Mouse (Mus musculus) stomach, embryonic 16.5 days (tissue): ENCODE results near the gene Crcp. TPM values are rescaled to one million over a fixed set of nuclear protein-coding genes. Genes with fewer than 3 reads are reported as not detected.

Experiments
- ATAC-seq: fragments of 200-750 bp; cut with Nextera tagmentation; 2 replicates; pipeline ENCODE4 v1.8.0; 2017; ENCODE audit warnings: moderate number of reproducible peaks, moderate TSS enrichment; ENCODE audit not compliant: insufficient read depth, low FRiP score
- H3K27ac ChIP-seq: fragments of 300-500 bp; sonication (generic); 2 replicates; pipeline ENCODE4 v1.5.1; 2014; ENCODE audit warnings: low read length
- H3K27me3 ChIP-seq: fragments of 300-500 bp; sonication (generic); 2 replicates; pipeline ENCODE4 v1.6.1; 2014; ENCODE audit warnings: low read length, control low read depth, mixed read lengths; ENCODE audit not compliant: control insufficient read depth, insufficient read depth
- H3K36me3 ChIP-seq: fragments of 300-500 bp; sonication (generic); 2 replicates; pipeline ENCODE4 v1.6.1; 2014; ENCODE audit warnings: low read length; ENCODE audit not compliant: control insufficient read depth, insufficient read depth
- H3K4me1 ChIP-seq: fragments of 300-500 bp; sonication (generic); 2 replicates; pipeline ENCODE4 v1.6.1; 2014; ENCODE audit warnings: low read length, control low read depth, mixed read lengths; ENCODE audit not compliant: control insufficient read depth, insufficient read depth
- H3K4me2 ChIP-seq: fragments of 300-500 bp; sonication (generic); 2 replicates; pipeline ENCODE4 v1.6.1; 2014; ENCODE audit warnings: low read depth, low read length, mixed read lengths
- H3K4me3 ChIP-seq: fragments of 300-500 bp; sonication (generic); replicated peaks from 2 replicates; pipeline ENCODE4 v1.5.1; 2014; ENCODE audit warnings: mild to moderate bottlenecking, low read length
- H3K9ac ChIP-seq: fragments of 300-500 bp; sonication (generic); 2 replicates; pipeline ENCODE4 v1.6.1; 2014; ENCODE audit warnings: low read length
- H3K9me3 ChIP-seq: fragments of 300-500 bp; sonication (generic); replicated peaks from 2 replicates; pipeline ENCODE4 v1.6.1; 2016; ENCODE audit warnings: low read length, control low read depth; ENCODE audit not compliant: control insufficient read depth
- WGBS: fragments of 180-500 bp; shearing (Covaris S2); extraction: QIAGEN DNeasy Blood & Tissue Kit; methylation state at CpG from one replicate; pipeline ENCODE4 v1.1.7; 2014; 5-methylcytosine and 5-hydroxymethylcytosine counted together
- polyA plus RNA-seq: library from polyadenylated mRNA; unstranded; fragments of >200 nt; fragmentation: Nextera tagmentation; extraction: Ambion mirVana; gene quantifications from 2 replicates; pipeline ENCODE4 v1.2.1, GENCODE M21; 2015

The Crcp gene
- polyA plus RNA-seq, 1 experiment from 2014 or later = 32.1 TPM

GRCm38 (mm10) chr5:130021361-130021966 lies 7.6 kb upstream of the Crcp start:
- H3K27me3 ChIP-seq = no peaks in the 10 kb centered on the region
- no peaks in the 10 kb centered on the region for H3K9me3 ChIP-seq
- H3K36me3 ChIP-seq = no peaks in the 10 kb centered on the region
- ATAC-seq = no peak
- peak overlapping the region; percentile 23; the same call in 1 of the 2 replicates for H3K9ac ChIP-seq
- WGBS = 61% methylated on average over 5 of the region's 5 CpGs
- no peak overlapping the region for H3K27ac ChIP-seq
- no peak overlapping the region for H3K4me2 ChIP-seq
- peaks cover 3% of the 10 kb centered on the region; the same call in 1 of the 2 replicates for H3K4me1 ChIP-seq
- no peak overlapping the region for H3K4me3 ChIP-seq

GRCm38 (mm10) chr5:130022366-130022765 lies 6.7 kb upstream of the Crcp start:
- 71% methylated on average over 7 of the region's 7 CpGs for whole genome bisulfite sequencing
- ATAC-seq = no peak
- no peak overlapping the region for H3K4me2 ChIP-seq

DNA sequence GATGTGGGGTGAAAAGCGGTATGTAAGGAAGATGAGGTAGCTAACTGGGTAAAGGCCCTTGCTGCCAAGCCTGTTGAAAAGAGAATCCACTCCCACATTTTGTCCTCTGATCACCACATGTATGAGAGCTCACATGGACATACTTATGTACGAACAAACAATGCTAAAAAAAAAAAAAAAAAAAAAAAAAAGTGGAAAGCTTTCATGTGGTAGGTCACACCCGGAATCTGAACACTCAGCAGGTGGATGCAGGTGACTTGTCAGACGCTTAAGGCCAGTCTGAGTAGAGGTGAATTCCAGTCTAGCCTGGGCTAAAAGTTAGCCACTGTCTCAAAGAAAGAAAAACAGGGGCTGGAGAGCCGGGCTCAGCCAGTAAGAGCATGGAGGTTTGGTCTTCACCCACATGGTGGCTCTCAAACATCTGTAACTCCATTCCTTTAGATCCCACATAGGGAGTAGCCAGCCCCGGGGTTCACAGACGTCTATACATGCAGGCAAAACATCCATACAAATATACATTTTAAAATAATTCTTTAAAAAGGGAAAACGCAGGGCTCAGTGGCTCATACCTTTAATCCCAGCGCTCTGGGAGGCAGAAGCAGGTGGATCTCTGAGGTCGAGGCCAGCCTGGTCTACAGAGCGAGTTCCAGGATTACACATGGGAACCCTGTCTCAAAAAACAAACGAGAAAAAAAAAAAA lies 5.9 kb upstream of the Crcp start:
- no peak for ATAC-seq

More at GRCm38 (mm10) chr5:130022366-130022765, 6.7 kb upstream of the Crcp start:
- Histone ChIP-seq H3K36me3 (no peaks in the 10 kb centered on the region), H3K27me3 (no peaks in the 10 kb centered on the region), H3K9ac (no peak overlapping the region), H3K4me1 (peaks cover 3% of the 10 kb centered on the region; the same call in 1 of the 2 replicates), H3K9me3 (no peaks in the 10 kb centered on the region), H3K27ac (no peak overlapping the region), H3K4me3 (no peak overlapping the region)

GRCm38 (mm10) chr5:130023767-130024539 lies 5.1 kb upstream of the Crcp start:
- under 1% methylated on average over 32 of the region's 32 CpGs for WGBS
- Histone ChIP-seq H3K4me1 (peaks cover 3% of the 10 kb centered on the region; the same call in 1 of the 2 replicates), H3K9ac (peak overlapping the region; percentile 74), H3K27ac (peak overlapping the region; percentile 80), H3K27me3 (no peaks in the 10 kb centered on the region), H3K9me3 (no peaks in the 10 kb centered on the region), H3K4me2 (peak overlapping the region; percentile 79), H3K36me3 (no peaks in the 10 kb centered on the region), H3K4me3 (peak overlapping the region; percentile 62)
- ATAC-seq = peak; percentile 95

More for the DNA sequence above, 5.9 kb upstream of the Crcp start:
- Histone ChIP-seq H3K9ac (peak overlapping the region; percentile 74), H3K4me1 (peaks cover 3% of the 10 kb centered on the region; the same call in 1 of the 2 replicates), H3K9me3 (no peaks in the 10 kb centered on the region), H3K27ac (no peak overlapping the region), H3K27me3 (no peaks in the 10 kb centered on the region), H3K4me3 (peak overlapping the region; percentile 62), H3K4me2 (peak overlapping the region; percentile 79), H3K36me3 (no peaks in the 10 kb centered on the region)
- 39% methylated on average over 12 of the region's 12 CpGs for WGBS

GRCm38 (mm10) chr5:130027134-130027533 lies 2.0 kb upstream of the Crcp start:
- no peak overlapping the region for H3K4me2 ChIP-seq
- H3K4me3 ChIP-seq = no peak overlapping the region
- WGBS = 74% methylated on average over 5 of the region's 5 CpGs
- no peak for ATAC-seq
- no peaks in the 10 kb centered on the region for H3K9me3 ChIP-seq
- no peaks in the 10 kb centered on the region for H3K36me3 ChIP-seq
- H3K27me3 ChIP-seq = no peaks in the 10 kb centered on the region
- H3K27ac ChIP-seq = no peak overlapping the region
- no peak overlapping the region for H3K9ac ChIP-seq
- no peaks in the 10 kb centered on the region for H3K4me1 ChIP-seq

DNA sequence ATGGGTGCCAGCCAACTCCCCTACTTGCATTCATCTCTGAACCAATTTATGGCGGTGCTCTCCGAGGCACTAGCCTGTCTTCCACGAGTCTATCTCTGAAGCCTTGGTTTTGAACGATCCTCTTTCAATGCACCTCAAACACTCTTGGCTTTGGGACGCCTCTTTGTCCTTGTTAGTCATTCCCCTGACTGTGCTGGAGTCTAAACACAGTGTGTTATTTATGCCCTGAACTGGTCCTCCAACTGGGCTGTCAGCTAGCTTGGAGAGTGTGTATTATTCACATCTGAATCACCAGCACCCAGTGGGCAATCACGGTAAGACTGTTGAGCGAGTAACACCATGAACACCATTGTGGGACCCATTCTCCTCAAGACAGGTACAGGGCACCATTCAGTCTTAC lies 1.4 kb upstream of the Crcp start:
- Histone ChIP-seq H3K4me3 (no peak overlapping the region), H3K27ac (no peak overlapping the region), H3K27me3 (no peaks in the 10 kb centered on the region), H3K4me2 (no peak overlapping the region), H3K9me3 (no peaks in the 10 kb centered on the region), H3K9ac (no peak overlapping the region), H3K4me1 (no peaks in the 10 kb centered on the region), H3K36me3 (no peaks in the 10 kb centered on the region)
- no peak for ATAC-seq
- WGBS = 83% methylated on average over 7 of the region's 7 CpGs

DNA sequence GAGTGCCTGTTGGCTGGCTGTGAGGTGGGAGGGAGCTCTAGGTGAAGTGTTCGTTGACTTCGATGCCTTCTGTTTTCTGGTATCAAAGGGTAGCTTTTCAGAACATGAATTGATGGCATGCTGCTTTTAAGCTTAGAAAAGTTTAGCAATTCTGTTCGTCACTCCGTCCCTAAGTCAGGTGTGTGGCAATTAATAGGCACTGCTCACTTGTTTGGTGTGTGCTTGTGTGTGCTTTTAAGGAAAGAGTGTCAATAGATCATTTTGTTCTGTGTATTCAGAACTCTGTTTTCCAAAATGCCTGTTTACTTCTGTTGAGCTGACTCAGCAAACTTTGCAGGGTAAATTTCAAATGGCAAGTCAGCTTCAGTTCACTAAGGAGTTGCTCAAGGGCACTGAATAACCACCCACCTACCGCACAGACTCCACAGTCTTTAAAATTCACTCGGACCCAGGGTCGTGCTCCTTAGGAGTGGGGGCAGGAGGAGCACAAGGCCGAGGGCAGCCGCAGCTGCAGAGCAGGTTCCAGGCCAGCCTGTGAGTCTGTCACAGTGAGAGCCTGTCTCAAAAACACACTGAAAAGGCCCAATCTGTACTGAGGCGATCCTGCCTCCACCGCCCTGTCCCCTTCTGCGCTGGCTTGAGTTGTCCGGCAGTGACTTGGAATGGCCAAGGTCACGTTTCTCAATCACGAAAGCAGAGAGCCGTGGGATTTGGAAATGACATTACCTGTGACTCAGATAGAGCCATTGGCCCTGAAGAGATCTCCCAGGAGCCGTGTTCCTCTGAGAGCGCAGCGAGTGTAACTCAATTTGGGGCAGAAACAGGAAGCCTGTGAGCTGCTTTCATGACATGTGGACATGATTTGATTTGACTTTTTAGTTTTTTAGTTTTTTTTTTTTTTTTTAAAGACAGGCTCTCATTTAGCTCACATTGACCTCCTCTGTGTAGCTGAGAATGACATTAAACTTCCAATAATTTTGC lies 2.6 kb downstream of the Crcp start:
- no peak for ATAC-seq
- no peaks in the 10 kb centered on the region for H3K4me1 ChIP-seq
- H3K4me2 ChIP-seq = no peak overlapping the region
- no peak overlapping the region for H3K27ac ChIP-seq
- H3K9ac ChIP-seq = no peak overlapping the region
- no peaks in the 10 kb centered on the region for H3K27me3 ChIP-seq
- no peak overlapping the region for H3K4me3 ChIP-seq
- H3K9me3 ChIP-seq = no peaks in the 10 kb centered on the region
- 89% methylated on average over 19 of the region's 19 CpGs for WGBS
- no peaks in the 10 kb centered on the region for H3K36me3 ChIP-seq

DNA sequence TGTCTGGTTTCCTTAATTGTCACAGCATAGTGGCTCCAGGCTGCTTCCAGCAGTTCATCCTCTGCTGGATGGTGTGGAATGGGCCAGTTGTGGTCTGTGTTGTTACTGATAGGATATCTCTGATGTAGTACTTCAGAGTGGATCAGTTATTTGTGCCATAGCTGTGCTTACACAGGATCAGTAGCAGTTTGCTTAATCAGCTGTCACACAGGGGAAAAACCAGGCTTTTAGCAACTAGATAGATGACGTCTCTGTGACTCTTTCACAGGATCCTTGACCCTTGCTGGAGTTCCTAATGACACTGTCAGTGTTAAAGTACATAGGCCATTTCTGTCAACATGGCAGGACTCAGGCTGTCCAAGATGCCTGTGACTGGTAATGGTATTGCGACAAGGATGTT lies 4.8 kb downstream of the Crcp start:
- ATAC-seq = no peak
- H3K27ac ChIP-seq = no peak overlapping the region
- H3K4me2 ChIP-seq = no peak overlapping the region
- 62% methylated on average over 2 of the region's 2 CpGs for WGBS
- H3K27me3 ChIP-seq = no peaks in the 10 kb centered on the region
- H3K9ac ChIP-seq = no peak overlapping the region
- no peaks in the 10 kb centered on the region for H3K9me3 ChIP-seq
- H3K36me3 ChIP-seq = 0 out of 2 replicates have a peak, but pooled peaks cover 3% of the 10 kb centered on the region
- H3K4me1 ChIP-seq = no peaks in the 10 kb centered on the region
- no peak overlapping the region for H3K4me3 ChIP-seq
